Mouse (Mus musculus) liver, postnatal 0 days (tissue): ENCODE data around the gene Rin3.

ENCODE experiments used
- CTCF ChIP-seq: sonication (generic); IDR thresholded peaks from 2 replicates; pipeline ENCODE4 v1.5.1; 2016; ENCODE audit warnings: antibody characterized with exemption, low read depth
- EP300 ChIP-seq: IDR thresholded peaks from 2 replicates; pipeline ENCODE4 v1.6.1; 2016; ENCODE audit warnings: antibody characterized with exemption, low read depth, mild to moderate bottlenecking

DNA sequence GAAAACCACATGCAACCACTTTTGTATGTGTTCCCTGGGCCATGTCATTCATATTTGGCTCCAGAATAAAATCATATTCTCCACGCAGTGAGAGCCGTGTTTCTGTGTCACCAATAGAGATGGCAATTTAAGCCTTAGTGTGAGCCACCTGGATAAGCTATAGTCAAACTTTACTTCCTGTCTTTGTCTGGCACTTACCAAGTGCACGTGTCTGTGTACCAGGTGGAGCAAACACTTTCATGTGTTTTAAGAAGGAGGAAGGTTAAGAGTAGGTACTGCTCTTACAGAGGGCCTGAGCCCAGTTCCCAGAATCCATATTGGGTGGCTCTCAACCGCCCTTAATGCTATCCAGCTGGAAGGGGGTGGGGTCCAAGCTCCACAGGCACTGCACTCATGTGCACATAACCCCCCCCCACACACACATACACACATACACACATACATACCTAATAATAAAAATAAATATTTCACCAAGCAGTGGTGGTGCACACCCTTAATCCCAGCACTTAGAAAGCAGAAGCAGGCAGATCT, 142.3 kb downstream of the Rin3 start:
- TF ChIP-seq CTCF, result no peak
- no peak for TF ChIP-seq EP300
